Mouse (Mus musculus): ENCODE measurements around the gene Hal. TPM values are rescaled to one million over a fixed set of nuclear protein-coding genes. Genes with fewer than 3 reads are reported as not detected.
A peak's percentile ranks its signal among the peaks of the same experiment; 100 is the strongest.

Hal gene
- total and polyA plus RNA-seq, 3 experiments, result 0.76 TPM; not detected in 2

GRCm38 (mm10) chr10:93543176-93543575 lies 54.6 kb downstream of the Hal start:
- dilution Hi-C loops (cut with MboI; ENCODE audit: extremely low pct_ligation_motif_present, extremely low pct_unique_long_range_greater_than_20kb, low sequenced_read_pairs) (no loop called here), in situ Hi-C loops (cut with MboI; ENCODE audit: low pct_ligation_motif_present, low pct_unique_long_range_greater_than_20kb, low sequenced_read_pairs) (loop anchor here (5.0 kb wide), 1 partner anchor 34 kb away; no protein-coding TSS in a partner anchor)
- no peak overlapping the region for H3K9ac ChIP-seq (ENCODE audit: insufficient read depth, low read depth)

GRCm38 (mm10) chr10:93544172-93544571 lies 55.6 kb downstream of the Hal start:
- peaks cover 10 to 64% of the 10 kb centered on the region in 2 experiments for H3K4me1 ChIP-seq (ENCODE audit: control insufficient read depth in 1 of 2, insufficient read depth in 2 of 2)
- in situ Hi-C loops (cut with MboI; ENCODE audit: low pct_ligation_motif_present, low pct_unique_long_range_greater_than_20kb, low sequenced_read_pairs), result loop anchor here (5.0 kb wide), 1 partner anchor 33 kb away; no protein-coding TSS in a partner anchor
- H3K9me3 ChIP-seq (replicated peaks; ENCODE audit: low read length), result no peaks in the 10 kb centered on the region
- no peak overlapping the region for H3K4me3 ChIP-seq (replicated peaks in 1 of 3; ENCODE audit: low read depth in 2 of 3, low read length in 2 of 3, poor library complexity in 1 of 3)
- no peaks in the 10 kb centered on the region for H3K36me3 ChIP-seq (replicated peaks in 1 of 2; ENCODE audit: control insufficient read depth in 1 of 2, insufficient read depth in 1 of 2, low read length in 1 of 2)
- H3K9ac ChIP-seq (ENCODE audit: insufficient read depth, low read depth), result peak overlapping the region; percentile 20; the same call in 1 of the 2 replicates
- H3K27me3 ChIP-seq (replicated peaks), result no peaks in the 10 kb centered on the region
- H3K4me2 ChIP-seq (ENCODE audit: insufficient read depth, low read depth, poor library complexity, severe bottlenecking), result peak overlapping the region; percentile 58
- peak overlapping the region; percentile 24; the same call in 1 of the 2 replicates for H3K27ac ChIP-seq (ENCODE audit: insufficient read depth, low read depth)
- no peak for DNase-seq (ENCODE audit: extremely low read depth)
- dilution Hi-C loops (cut with MboI; ENCODE audit: extremely low pct_ligation_motif_present, extremely low pct_unique_long_range_greater_than_20kb, low sequenced_read_pairs), result no loop called here
- TF ChIP-seq HCFC1 (IDR thresholded peaks at IDR 0.05; ENCODE audit: low read depth, low read length) (peak; percentile 30; the same call in 1 of the 2 replicates), JUND (conservative IDR thresholded peaks at IDR 0.05; ENCODE audit: low read depth, low read length) (no peak)
- H3K79me2 ChIP-seq (replicated peaks; ENCODE audit: control insufficient read depth, extremely low read depth, insufficient read depth, poor library complexity, severe bottlenecking), result no peaks in the 10 kb centered on the region

More at GRCm38 (mm10) chr10:93543176-93543575, 54.6 kb downstream of the Hal start:
- Histone ChIP-seq H3K36me3 (replicated peaks in 1 of 2; ENCODE audit: control insufficient read depth in 1 of 2, insufficient read depth in 1 of 2, low read length in 1 of 2) (no peaks in the 10 kb centered on the region), H3K4me3 (replicated peaks in 1 of 3; ENCODE audit: low read depth in 2 of 3, low read length in 2 of 3, poor library complexity in 1 of 3) (no peak overlapping the region), H3K27ac (ENCODE audit: insufficient read depth, low read depth) (peak overlapping the region; percentile 7; the same call in 1 of the 2 replicates), H3K27me3 (replicated peaks) (no peaks in the 10 kb centered on the region), H3K4me1 (ENCODE audit: control insufficient read depth in 1 of 2, insufficient read depth in 2 of 2) (peaks cover 10 to 56% of the 10 kb centered on the region in 2 experiments), H3K79me2 (replicated peaks; ENCODE audit: control insufficient read depth, extremely low read depth, insufficient read depth, poor library complexity, severe bottlenecking) (no peaks in the 10 kb centered on the region), H3K9me3 (replicated peaks; ENCODE audit: low read length) (no peaks in the 10 kb centered on the region), H3K4me2 (ENCODE audit: insufficient read depth, low read depth, poor library complexity, severe bottlenecking) (no peak overlapping the region)
- TF ChIP-seq CTCF (conservative IDR thresholded peaks at IDR 0.05 in 1 of 2, IDR thresholded peaks at IDR 0.05 in 1 of 2; ENCODE audit: low read depth in 2 of 2, low read length in 2 of 2) (no peak), PAX5 (IDR thresholded peaks at IDR 0.05; ENCODE audit: low read length) (no peak), SIN3A (IDR thresholded peaks at IDR 0.05; ENCODE audit: low read length) (no peak), CHD2 (IDR thresholded peaks at IDR 0.05; ENCODE audit: low read length) (no peak), RCOR1 (conservative IDR thresholded peaks at IDR 0.05; ENCODE audit: low read depth, low read length) (no peak), JUN (IDR thresholded peaks at IDR 0.05; ENCODE audit: insufficient read depth, low read depth, low read length) (no peak), KAT2A (IDR thresholded peaks at IDR 0.05; ENCODE audit: insufficient replicate concordance, low read length) (no peak), MAX (IDR thresholded peaks at IDR 0.05; ENCODE audit: low read length) (no peak), CHD1 (IDR thresholded peaks at IDR 0.05; ENCODE audit: low read depth, low read length) (no peak), BHLHE40 (IDR thresholded peaks at IDR 0.05; ENCODE audit: low read depth, low read length) (no peak), TCF12 (IDR thresholded peaks at IDR 0.05; ENCODE audit: low read depth, low read length) (no peak), UBTF (IDR thresholded peaks at IDR 0.05; ENCODE audit: low read depth, low read length) (no peak), NELFE (IDR thresholded peaks at IDR 0.05; ENCODE audit: low read depth, low read length) (no peak), ZKSCAN1 (IDR thresholded peaks at IDR 0.05; ENCODE audit: borderline replicate concordance, low read depth, low read length) (no peak), GABPA (IDR thresholded peaks at IDR 0.05; ENCODE audit: insufficient replicate concordance, low read depth, low read length) (no peak), MAZ (IDR thresholded peaks at IDR 0.05; ENCODE audit: low read depth, low read length) (no peak), POLR2AphosphoS2 (IDR thresholded peaks at IDR 0.05; ENCODE audit: low read depth, low read length) (no peak), POLR2A (IDR thresholded peaks at IDR 0.05; ENCODE audit: low read depth, low read length) (no peak), MAFK (IDR thresholded peaks at IDR 0.05; ENCODE audit: insufficient replicate concordance, low read length) (no peak)
- no peak for DNase-seq (ENCODE audit: extremely low read depth)

Data from CH12.LX (cell line).